Mouse (Mus musculus) myocyte (in vitro differentiated cells): ENCODE results near the gene Slc35g2.

Source experiments
- E2F4 ChIP-seq: IDR thresholded peaks from one replicate; pipeline ENCODE4 v1.6.1; 2011; ENCODE audit warnings: mild to moderate bottlenecking, control low read depth, moderate library complexity; ENCODE audit not compliant: insufficient read depth
- MAX ChIP-seq: IDR thresholded peaks from one replicate; pipeline ENCODE4 v1.6.1; 2011; ENCODE audit warnings: low read depth, mild to moderate bottlenecking, control low read depth
- MYOD1 ChIP-seq, 3 experiments: IDR thresholded peaks; one replicate each; pipeline ENCODE4 v1.6.1; 2011; ENCODE audit warnings: control low read depth in 2 of 3, low read depth in 2 of 3, mild to moderate bottlenecking in 2 of 3, moderate library complexity in 1 of 3; ENCODE audit not compliant: insufficient read length in 2 of 3, control insufficient read depth in 1 of 3
- MYOG ChIP-seq, 3 experiments: IDR thresholded peaks; one replicate each; pipeline ENCODE4 v1.6.1; 2011; ENCODE audit warnings: control low read depth in 2 of 3, low read depth in 2 of 3, mild to moderate bottlenecking in 2 of 3; ENCODE audit not compliant: insufficient read length in 2 of 3, control insufficient read depth in 1 of 3, insufficient read depth in 1 of 3
- POLR2A ChIP-seq: IDR thresholded peaks from one replicate; pipeline ENCODE4 v1.6.1; 2011; ENCODE audit warnings: low read depth, mild to moderate bottlenecking, control low read depth, moderate library complexity; ENCODE audit not compliant: insufficient read length
- POLR2AphosphoS2 ChIP-seq: IDR thresholded peaks from one replicate; pipeline ENCODE4 v1.6.1; 2011; ENCODE audit warnings: low read depth, control low read depth; ENCODE audit not compliant: insufficient read length
- REST ChIP-seq: IDR thresholded peaks from one replicate; pipeline ENCODE4 v1.6.1; 2011; ENCODE audit warnings: mild to moderate bottlenecking, control low read depth, moderate library complexity; ENCODE audit not compliant: insufficient read depth, insufficient read length
- TCF12 ChIP-seq: IDR thresholded peaks from one replicate; pipeline ENCODE4 v1.6.1; 2011; ENCODE audit warnings: mild to moderate bottlenecking, control low read depth; ENCODE audit not compliant: poor library complexity, insufficient read depth, severe bottlenecking
- USF1 ChIP-seq: IDR thresholded peaks from one replicate; pipeline ENCODE4 v1.6.1; 2011; ENCODE audit warnings: low read depth, mild to moderate bottlenecking, control low read depth, moderate library complexity

DNA sequence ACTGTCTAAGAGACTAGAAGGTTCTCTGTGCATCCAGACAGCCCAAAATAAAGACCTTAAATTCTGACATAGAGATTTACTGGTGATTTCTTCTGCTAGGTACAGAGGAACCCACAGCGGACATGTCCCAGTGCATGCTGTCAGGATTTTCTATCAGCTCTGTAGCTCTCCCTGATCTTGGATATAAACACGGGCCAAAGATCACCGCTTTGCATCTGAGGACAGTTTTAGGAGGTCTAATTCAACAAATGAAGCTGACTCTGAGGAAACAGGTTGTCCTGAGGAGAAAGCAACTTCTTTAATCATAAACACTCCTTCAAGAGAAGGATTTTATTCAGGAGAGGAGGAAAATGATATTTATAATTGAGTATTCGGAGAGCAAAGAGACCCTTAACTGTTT is 13.1 kb upstream of the Slc35g2 start:
- TF ChIP-seq REST (no peak), POLR2A (no peak), MYOD1 (IDR thresholded peaks at IDR 0.05; ENCODE audit: control insufficient read depth in 1 of 3, insufficient read length in 2 of 3, low read depth in 2 of 3) (no peak), MYOG (IDR thresholded peaks at IDR 0.05; ENCODE audit: control insufficient read depth in 1 of 3, insufficient read depth in 1 of 3, insufficient read length in 2 of 3, low read depth in 2 of 3) (no peak), MAX (no peak), TCF12 (no peak), E2F4 (no peak), POLR2AphosphoS2 (no peak), USF1 (no peak)
